Mouse (Mus musculus) midbrain, embryonic 10.5 days (tissue): Measurements from ENCODE around the gene Gm13695. TPM values are rescaled to one million over a fixed set of nuclear protein-coding genes. Genes with fewer than 3 reads are reported as not detected.
"Not testable (repeated sequence)": the region's sequence is repeated elsewhere in the genome, so short reads cannot be mapped to it uniquely, and the experiment has no call there.

Source experiments
- DNase-seq: peaks from one replicate; pipeline ENCODE4 v3.0.0-alpha.2; 2017; ENCODE audit warnings: low spot score
- H3K27ac ChIP-seq: fragments of 300-500 bp; sonication (generic); replicated peaks from 2 replicates; pipeline ENCODE4 v1.5.1; 2016; ENCODE audit warnings: mild to moderate bottlenecking
- H3K27me3 ChIP-seq: fragments of 300-500 bp; sonication (generic); 2 replicates; pipeline ENCODE4 v1.6.1; 2016; ENCODE audit warnings: low read depth, mild to moderate bottlenecking; ENCODE audit not compliant: poor library complexity, severe bottlenecking
- H3K36me3 ChIP-seq: fragments of 300-500 bp; sonication (generic); 2 replicates; pipeline ENCODE4 v1.6.1; 2016; ENCODE audit warnings: mild to moderate bottlenecking, moderate library complexity
- H3K4me1 ChIP-seq: fragments of 300-500 bp; sonication (generic); 2 replicates; pipeline ENCODE4 v1.6.1; 2016
- H3K4me3 ChIP-seq: fragments of 300-500 bp; sonication (generic); 2 replicates; pipeline ENCODE4 v1.5.1; 2016; ENCODE audit warnings: mild to moderate bottlenecking, moderate library complexity
- H3K9me3 ChIP-seq: fragments of 300-500 bp; sonication (generic); replicated peaks from 2 replicates; pipeline ENCODE4 v1.6.1; 2016; ENCODE audit warnings: mild to moderate bottlenecking
- WGBS: fragments of 180-500 bp; shearing (Covaris S2); methylation state at CpG from one replicate; pipeline ENCODE4 v1.1.7; 2016; 5-methylcytosine and 5-hydroxymethylcytosine counted together
- polyA plus RNA-seq: library from polyadenylated mRNA; unstranded; fragments of >200 nt; fragmentation: Nextera tagmentation; extraction: Ambion mirVana; gene quantifications from 2 replicates; pipeline ENCODE4 v1.2.1, GENCODE M21; 2016

Gene Gm13695
- not detected in 2 replicates for polyA plus RNA-seq

DNA sequence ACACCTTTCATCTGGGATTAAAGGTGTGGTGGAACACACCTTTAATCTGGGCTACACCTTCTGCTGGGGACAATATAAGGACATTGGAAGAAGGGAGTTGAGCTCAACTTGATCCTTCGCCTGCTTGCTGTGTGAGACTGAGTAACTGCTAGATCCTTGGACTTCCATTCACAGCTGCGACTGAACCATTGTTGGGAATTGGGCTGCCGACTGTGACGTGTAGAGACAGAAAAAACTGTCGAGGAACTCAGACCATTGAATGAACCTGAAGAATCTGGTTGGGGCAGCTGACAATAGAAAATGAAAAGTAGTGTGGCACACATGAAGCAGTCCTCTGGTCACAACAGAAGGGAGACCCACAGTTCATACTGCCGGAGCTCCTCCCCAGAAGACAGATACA is at the start of gene Gm13695:
TSS of gene Gm13695 (plus strand) at position 301 of the 400 bp plus-strand sequence.
- DNase-seq, H3K4me1 ChIP-seq, H3K36me3 ChIP-seq, H3K4me3 ChIP-seq, H3K27ac ChIP-seq, H3K27me3 ChIP-seq, H3K9me3 ChIP-seq: not testable (repeated sequence)
- no CpG with 5 or more reads among the region's 6 CpGs for WGBS

DNA sequence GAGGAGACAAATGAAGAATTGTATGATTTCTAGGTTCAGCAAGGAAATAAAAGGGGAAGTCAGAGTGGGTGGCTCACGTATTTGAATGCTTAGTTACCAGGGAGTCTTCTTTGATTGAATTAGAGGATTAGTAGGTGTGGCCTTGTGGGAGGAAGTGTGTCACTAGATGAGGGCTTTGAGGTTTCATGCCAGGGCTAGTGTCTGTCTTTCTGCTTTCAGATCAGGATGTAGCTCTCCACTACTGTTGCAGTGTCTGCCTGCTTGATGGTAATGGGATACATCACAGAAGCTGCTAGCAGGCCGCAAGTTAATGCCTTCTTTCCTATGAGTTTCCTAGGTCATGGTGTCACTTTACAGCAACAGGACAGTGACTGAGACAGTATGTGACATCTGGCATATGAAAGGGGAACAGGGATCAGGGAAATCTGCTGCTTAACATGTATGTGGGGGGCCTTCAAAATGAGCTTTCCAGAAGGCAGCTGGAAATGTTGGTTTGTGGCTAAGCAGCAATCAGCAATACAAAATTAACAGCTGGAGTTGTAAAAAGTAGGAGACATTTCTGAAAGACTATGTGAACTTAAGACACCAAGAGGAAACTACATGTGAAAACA is 37.5 kb upstream of the Gm13695 start:
- 50% methylated on average over 2 of the region's 2 CpGs for WGBS

DNA sequence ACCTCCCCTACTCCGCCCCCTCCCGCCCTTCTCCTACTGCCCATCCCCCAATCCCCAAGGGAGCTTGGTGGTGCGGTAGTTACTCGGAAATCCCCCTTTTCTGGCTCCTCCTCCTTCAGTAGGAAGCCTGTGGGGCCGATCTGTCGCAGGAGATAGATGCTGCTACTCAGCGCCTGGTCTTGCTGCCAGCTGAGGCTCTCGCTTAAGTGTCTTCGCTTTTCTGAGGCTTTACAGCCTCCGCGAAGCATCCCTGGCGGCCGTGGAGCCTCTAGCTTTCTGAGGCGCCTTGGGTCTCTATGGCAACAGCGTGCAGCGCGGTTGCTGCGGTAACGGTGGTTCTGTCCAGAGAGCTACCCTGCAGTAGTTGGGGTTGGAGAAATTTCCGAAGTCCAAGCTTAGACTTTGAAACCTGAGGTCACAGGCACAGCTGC is 26.2 kb upstream of the Gm13695 start, which contains the start of gene Zswim2:
TSS of gene Zswim2 (minus strand) at position 298 of the 431 bp plus-strand sequence.
- Histone ChIP-seq H3K27ac (peak within 1 kb of the TSS; percentile 66; the same call in 1 of the 2 replicates), H3K9me3 (no peaks in the 10 kb centered on the region), H3K4me1 (peaks cover 10% of the 10 kb centered on the region), H3K4me3 (peak within 1 kb of the TSS; percentile 52), H3K36me3 (no peaks in the 10 kb centered on the region), H3K27me3 (no peaks in the 10 kb centered on the region)
- WGBS, result under 1% methylated on average over 20 of the region's 20 CpGs
- peak; percentile 87 for DNase-seq

More for the DNA sequence above, 37.5 kb upstream of the Gm13695 start:
- DNase-seq, result no peak
- no peak overlapping the region for H3K4me3 ChIP-seq
- H3K9me3 ChIP-seq, result no peaks in the 10 kb centered on the region
- H3K27ac ChIP-seq, result no peak overlapping the region
- H3K27me3 ChIP-seq, result no peaks in the 10 kb centered on the region
- no peaks in the 10 kb centered on the region for H3K36me3 ChIP-seq
- H3K4me1 ChIP-seq, result peaks cover 6% of the 10 kb centered on the region

DNA sequence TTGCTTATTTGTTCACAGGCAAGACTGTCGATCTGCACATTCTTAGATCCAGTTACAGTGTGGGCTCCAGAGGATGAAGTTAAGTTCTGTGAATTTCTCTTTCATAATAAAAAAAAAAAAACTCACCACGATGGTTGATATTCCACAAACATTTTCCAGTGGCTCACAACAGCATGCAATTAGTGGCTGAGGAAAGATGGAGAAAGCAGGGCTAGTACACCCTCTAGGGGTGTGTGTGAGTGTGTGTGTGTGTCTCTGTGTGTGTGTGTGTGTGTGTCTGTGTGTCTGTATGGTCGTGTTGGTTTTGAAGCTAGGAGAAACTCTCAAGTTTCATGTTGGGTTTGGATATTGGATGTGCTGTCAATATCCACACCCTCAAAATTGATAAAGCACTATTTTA is 25.7 kb upstream of the Gm13695 start:
- WGBS, result 51% methylated on average over 3 of the region's 3 CpGs
- H3K27ac ChIP-seq, result no peak overlapping the region
- peak overlapping the region; percentile 52 for H3K4me3 ChIP-seq

DNA sequence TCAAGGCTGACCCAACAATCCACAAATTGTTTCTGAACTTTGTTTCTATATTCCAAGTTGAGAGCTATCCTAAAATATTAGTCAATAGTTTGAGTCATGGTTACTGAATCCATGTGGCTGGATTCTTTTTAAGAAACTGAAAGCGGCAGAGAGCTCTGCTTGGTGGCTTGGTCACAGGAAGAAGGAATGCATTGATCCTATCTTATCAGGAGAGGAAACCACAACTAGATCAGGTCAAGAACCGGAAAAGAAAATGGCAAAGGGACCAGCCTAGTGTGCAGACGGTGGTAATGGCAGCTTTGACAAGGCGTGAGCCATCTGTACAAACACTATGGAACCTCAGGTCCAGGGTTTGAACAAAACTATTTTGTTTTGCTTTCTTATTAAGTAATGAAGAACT is 25.3 kb upstream of the Gm13695 start:
- Histone ChIP-seq H3K9me3 (no peaks in the 10 kb centered on the region), H3K36me3 (no peaks in the 10 kb centered on the region), H3K4me1 (peaks cover 10% of the 10 kb centered on the region), H3K27me3 (no peaks in the 10 kb centered on the region), H3K27ac (no peak overlapping the region), H3K4me3 (no peak overlapping the region)
- no peak for DNase-seq
- 80% methylated on average over 4 of the region's 4 CpGs for WGBS

More for the DNA sequence above, 25.7 kb upstream of the Gm13695 start:
- no peak for DNase-seq
- Histone ChIP-seq H3K36me3 (no peaks in the 10 kb centered on the region), H3K9me3 (no peaks in the 10 kb centered on the region), H3K4me1 (peaks cover 10% of the 10 kb centered on the region), H3K27me3 (no peaks in the 10 kb centered on the region)

DNA sequence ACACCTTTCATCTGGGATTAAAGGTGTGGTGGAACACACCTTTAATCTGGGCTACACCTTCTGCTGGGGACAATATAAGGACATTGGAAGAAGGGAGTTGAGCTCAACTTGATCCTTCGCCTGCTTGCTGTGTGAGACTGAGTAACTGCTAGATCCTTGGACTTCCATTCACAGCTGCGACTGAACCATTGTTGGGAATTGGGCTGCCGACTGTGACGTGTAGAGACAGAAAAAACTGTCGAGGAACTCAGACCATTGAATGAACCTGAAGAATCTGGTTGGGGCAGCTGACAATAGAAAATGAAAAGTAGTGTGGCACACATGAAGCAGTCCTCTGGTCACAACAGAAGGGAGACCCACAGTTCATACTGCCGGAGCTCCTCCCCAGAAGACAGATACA is 11.7 kb upstream of the Gm13695 start, which contains the start of gene Gm13698:
TSS of gene Gm13698 (plus strand) at position 301 of the 400 bp plus-strand sequence.
- not testable (repeated sequence) for H3K27ac ChIP-seq, H3K4me1 ChIP-seq, DNase-seq, H3K9me3 ChIP-seq, H3K36me3 ChIP-seq, H3K4me3 ChIP-seq, H3K27me3 ChIP-seq
- WGBS, result no CpG with 5 or more reads among the region's 6 CpGs

DNA sequence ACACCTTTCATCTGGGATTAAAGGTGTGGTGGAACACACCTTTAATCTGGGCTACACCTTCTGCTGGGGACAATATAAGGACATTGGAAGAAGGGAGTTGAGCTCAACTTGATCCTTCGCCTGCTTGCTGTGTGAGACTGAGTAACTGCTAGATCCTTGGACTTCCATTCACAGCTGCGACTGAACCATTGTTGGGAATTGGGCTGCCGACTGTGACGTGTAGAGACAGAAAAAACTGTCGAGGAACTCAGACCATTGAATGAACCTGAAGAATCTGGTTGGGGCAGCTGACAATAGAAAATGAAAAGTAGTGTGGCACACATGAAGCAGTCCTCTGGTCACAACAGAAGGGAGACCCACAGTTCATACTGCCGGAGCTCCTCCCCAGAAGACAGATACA is 5.9 kb upstream of the Gm13695 start, which contains the start of gene Gm13693:
TSS of gene Gm13693 (plus strand) at position 301 of the 400 bp plus-strand sequence.
- DNase-seq, H3K4me1 ChIP-seq, H3K27ac ChIP-seq, H3K4me3 ChIP-seq, H3K27me3 ChIP-seq, H3K9me3 ChIP-seq, H3K36me3 ChIP-seq: not testable (repeated sequence)
- no CpG with 5 or more reads among the region's 6 CpGs for WGBS

DNA sequence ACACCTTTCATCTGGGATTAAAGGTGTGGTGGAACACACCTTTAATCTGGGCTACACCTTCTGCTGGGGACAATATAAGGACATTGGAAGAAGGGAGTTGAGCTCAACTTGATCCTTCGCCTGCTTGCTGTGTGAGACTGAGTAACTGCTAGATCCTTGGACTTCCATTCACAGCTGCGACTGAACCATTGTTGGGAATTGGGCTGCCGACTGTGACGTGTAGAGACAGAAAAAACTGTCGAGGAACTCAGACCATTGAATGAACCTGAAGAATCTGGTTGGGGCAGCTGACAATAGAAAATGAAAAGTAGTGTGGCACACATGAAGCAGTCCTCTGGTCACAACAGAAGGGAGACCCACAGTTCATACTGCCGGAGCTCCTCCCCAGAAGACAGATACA is 5.7 kb downstream of the Gm13695 start, which contains the start of gene Gm13696:
TSS of gene Gm13696 (plus strand) at position 301 of the 400 bp plus-strand sequence.
- WGBS, result no CpG with 5 or more reads among the region's 6 CpGs

DNA sequence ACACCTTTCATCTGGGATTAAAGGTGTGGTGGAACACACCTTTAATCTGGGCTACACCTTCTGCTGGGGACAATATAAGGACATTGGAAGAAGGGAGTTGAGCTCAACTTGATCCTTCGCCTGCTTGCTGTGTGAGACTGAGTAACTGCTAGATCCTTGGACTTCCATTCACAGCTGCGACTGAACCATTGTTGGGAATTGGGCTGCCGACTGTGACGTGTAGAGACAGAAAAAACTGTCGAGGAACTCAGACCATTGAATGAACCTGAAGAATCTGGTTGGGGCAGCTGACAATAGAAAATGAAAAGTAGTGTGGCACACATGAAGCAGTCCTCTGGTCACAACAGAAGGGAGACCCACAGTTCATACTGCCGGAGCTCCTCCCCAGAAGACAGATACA is 11.5 kb downstream of the Gm13695 start, which contains the start of gene Gm13694:
TSS of gene Gm13694 (plus strand) at position 301 of the 400 bp plus-strand sequence.
- H3K4me1 ChIP-seq, DNase-seq, H3K4me3 ChIP-seq, H3K9me3 ChIP-seq, H3K36me3 ChIP-seq, H3K27me3 ChIP-seq, H3K27ac ChIP-seq: not testable (repeated sequence)
- WGBS, result no CpG with 5 or more reads among the region's 6 CpGs

More for the DNA sequence above, 5.7 kb downstream of the Gm13695 start, which contains the start of gene Gm13696:
- H3K27ac ChIP-seq, H3K27me3 ChIP-seq, H3K36me3 ChIP-seq, H3K9me3 ChIP-seq, H3K4me1 ChIP-seq, DNase-seq, H3K4me3 ChIP-seq: not testable (repeated sequence)

DNA sequence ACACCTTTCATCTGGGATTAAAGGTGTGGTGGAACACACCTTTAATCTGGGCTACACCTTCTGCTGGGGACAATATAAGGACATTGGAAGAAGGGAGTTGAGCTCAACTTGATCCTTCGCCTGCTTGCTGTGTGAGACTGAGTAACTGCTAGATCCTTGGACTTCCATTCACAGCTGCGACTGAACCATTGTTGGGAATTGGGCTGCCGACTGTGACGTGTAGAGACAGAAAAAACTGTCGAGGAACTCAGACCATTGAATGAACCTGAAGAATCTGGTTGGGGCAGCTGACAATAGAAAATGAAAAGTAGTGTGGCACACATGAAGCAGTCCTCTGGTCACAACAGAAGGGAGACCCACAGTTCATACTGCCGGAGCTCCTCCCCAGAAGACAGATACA is 17.3 kb downstream of the Gm13695 start, which contains the start of gene Gm13697:
TSS of gene Gm13697 (plus strand) at position 301 of the 400 bp plus-strand sequence.
- H3K27me3 ChIP-seq, H3K4me3 ChIP-seq: not testable (repeated sequence)
- WGBS, result no CpG with 5 or more reads among the region's 6 CpGs

DNA sequence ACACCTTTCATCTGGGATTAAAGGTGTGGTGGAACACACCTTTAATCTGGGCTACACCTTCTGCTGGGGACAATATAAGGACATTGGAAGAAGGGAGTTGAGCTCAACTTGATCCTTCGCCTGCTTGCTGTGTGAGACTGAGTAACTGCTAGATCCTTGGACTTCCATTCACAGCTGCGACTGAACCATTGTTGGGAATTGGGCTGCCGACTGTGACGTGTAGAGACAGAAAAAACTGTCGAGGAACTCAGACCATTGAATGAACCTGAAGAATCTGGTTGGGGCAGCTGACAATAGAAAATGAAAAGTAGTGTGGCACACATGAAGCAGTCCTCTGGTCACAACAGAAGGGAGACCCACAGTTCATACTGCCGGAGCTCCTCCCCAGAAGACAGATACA is 23.1 kb downstream of the Gm13695 start, which contains the start of gene Gm13691:
TSS of gene Gm13691 (plus strand) at position 301 of the 400 bp plus-strand sequence.
- not testable (repeated sequence) for H3K4me3 ChIP-seq, H3K4me1 ChIP-seq, H3K27ac ChIP-seq, H3K9me3 ChIP-seq, DNase-seq, H3K27me3 ChIP-seq, H3K36me3 ChIP-seq
- WGBS, result no CpG with 5 or more reads among the region's 6 CpGs

More for the DNA sequence above, 17.3 kb downstream of the Gm13695 start, which contains the start of gene Gm13697:
- H3K36me3 ChIP-seq, H3K4me1 ChIP-seq, H3K9me3 ChIP-seq, H3K27ac ChIP-seq, DNase-seq: not testable (repeated sequence)

DNA sequence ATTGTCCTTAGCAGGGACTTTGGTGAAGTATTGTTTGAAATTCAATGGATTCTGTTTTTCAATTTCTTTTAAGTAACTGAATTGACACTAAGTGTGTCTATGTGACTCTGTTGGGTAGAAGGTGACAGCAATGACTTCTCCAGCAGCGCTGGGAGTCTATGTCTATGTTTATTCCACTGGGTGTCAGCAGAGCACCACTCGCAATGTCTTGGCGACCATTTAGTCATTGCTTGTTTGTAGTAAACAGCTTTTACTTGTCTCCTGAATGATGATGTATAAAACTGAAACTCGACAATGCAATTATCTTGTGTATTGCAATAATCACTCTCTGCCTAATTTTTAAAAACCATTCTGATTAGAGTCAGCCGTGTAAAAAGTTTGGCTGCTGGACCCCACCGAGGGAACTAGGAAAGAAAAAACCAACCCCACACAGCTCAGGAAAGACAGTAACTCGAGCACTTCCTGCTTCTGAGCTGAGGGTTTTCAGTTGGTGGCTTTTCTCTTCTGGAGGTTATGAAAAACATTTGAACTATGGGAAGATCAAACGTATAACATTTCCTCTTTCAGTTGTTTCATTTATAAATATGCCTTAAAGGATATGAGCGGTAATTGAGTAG is 26.6 kb downstream of the Gm13695 start:
- 68% methylated on average over 8 of the region's 9 CpGs for WGBS
- not testable (repeated sequence) for H3K4me3 ChIP-seq, H3K9me3 ChIP-seq, H3K4me1 ChIP-seq, H3K36me3 ChIP-seq, H3K27ac ChIP-seq, H3K27me3 ChIP-seq, DNase-seq

DNA sequence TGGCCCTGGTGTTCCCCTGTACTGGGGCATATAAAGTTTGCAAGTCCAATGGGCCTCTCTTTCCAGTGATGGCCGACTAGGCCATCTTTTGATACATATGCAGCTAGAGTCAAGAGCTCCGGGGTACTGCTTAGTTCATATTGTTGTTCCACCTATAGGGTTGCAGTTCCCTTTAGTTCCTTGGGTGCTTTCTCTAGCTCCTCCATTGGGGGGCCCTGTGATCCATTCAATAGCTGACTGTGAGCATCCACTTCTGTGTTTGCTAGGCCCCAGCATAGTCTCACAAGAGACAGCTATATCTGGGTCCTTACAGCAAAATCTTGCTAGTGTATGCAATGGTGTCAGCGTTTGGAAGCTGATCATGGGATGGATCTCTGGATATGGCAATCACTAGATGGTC is 27.4 kb downstream of the Gm13695 start:
- not testable (repeated sequence) for DNase-seq, H3K4me3 ChIP-seq, H3K27ac ChIP-seq, H3K4me1 ChIP-seq, H3K27me3 ChIP-seq, H3K9me3 ChIP-seq, H3K36me3 ChIP-seq
- WGBS, result 69% methylated on average over 2 of the region's 3 CpGs
